Mouse (Mus musculus) bone marrow, adult 2 months (tissue): Measurements from ENCODE around the gene Rgs19.

Experiments
- CTCF ChIP-seq: fragments of 200-500 bp; IDR thresholded peaks from 2 replicates; pipeline ENCODE4 v1.5.1; 2011; ENCODE audit warnings: low read length, control low read depth; ENCODE audit not compliant: control insufficient read depth, insufficient read depth
- POLR2A ChIP-seq: fragments of 200-500 bp; IDR thresholded peaks from 2 replicates; pipeline ENCODE4 v1.6.1; 2011; ENCODE audit warnings: low read depth, mild to moderate bottlenecking, control low read depth, low read length, borderline replicate concordance; ENCODE audit not compliant: control insufficient read depth

DNA sequence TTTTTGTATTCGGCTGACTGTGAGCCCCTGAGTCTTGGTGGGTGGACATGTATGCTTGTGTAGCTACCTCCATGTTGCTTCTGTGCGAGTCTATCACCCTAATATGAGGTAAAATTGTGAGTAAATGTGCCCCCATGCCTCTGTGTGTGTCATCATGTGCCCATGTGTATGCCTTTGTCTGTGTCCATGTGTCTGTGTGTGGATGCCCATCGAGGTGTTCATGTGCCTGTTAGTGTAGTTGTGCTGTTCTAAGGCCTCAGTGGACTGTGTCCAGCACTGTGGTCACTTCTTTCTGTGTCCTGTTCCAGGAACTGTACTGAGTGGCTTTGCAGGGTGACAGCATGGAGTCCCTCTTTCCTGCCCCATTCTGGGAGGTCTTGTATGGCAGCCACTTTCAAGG lies 21.6 kb upstream of the Rgs19 start:
- TF ChIP-seq POLR2A (no peak), CTCF (no peak)
